ENCODE assay signal across 8 mouse cellular contexts in the genomic region with DNA sequence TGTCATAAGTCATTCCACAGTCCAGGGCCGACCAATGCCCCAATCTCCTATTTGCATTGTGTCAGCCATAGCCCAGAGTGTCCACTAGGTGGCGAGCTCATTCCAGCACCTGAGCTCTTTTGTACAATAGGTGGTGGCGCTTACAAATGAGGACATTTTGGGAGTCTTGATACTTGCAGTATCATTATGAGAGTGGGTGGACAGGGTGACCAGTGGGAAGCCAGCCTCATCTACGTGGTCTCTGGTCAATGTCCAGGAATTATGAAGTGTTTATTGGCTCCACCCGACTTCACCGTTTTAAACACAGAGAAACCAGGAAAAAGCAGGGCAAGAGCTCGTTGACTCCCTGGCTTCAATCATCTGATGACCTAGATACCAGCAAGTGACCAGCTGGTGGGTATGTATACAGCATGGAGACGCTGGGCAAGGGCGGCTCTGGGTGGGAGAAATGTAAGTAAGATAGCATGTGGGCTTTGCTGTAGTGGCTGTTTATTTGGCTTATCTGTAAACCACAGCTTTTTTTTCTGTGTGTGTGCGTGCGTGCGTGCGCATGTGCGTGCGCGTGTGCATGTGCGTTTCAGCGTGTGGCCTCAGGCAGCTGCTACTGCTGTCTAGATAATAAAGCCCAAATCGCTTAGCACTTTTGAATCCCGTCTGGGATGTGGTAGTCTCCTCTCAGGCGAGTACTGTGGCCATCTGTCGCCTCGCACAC. TPM values are rescaled to one million over a fixed set of nuclear protein-coding genes. Genes with fewer than 3 reads are reported as not detected.
DNase-seq lines count a peak whose midpoint lies in the region; ATAC-seq and TF ChIP-seq lines count a peak whose summit lies in the region.

A gene (plus strand): TSS at position 137 of the 712 bp plus-strand sequence.

- DNase-seq in embryo, embryonic 10.5 days (ENCODE audit: low spot score), result peak; percentile 78
- DNase-seq in kidney, postnatal 14 days, result peak; percentile 68
- DNase-seq in lung, embryonic 14.5 days, result peak; percentile 82
- no peak for DNase-seq in ovary, postnatal 10 days (ENCODE audit: low spot score)

- no peaks in the 10 kb centered on the region for H3K4me1 ChIP-seq in heart, embryonic 12.5 days (replicated peaks)
- no peaks in the 10 kb centered on the region for H3K4me1 ChIP-seq in lung, embryonic 14.5 days (ENCODE audit: insufficient read depth)

- H3K9ac ChIP-seq in heart, embryonic 12.5 days, result no peak within 1 kb of the TSS
- H3K9ac ChIP-seq in lung, embryonic 14.5 days, result no peak within 1 kb of the TSS

- no peak within 1 kb of the TSS for H3K27ac ChIP-seq in heart, embryonic 12.5 days (ENCODE audit: poor library complexity, severe bottlenecking)
- no peak within 1 kb of the TSS for H3K27ac ChIP-seq in lung, embryonic 14.5 days (ENCODE audit: low read depth)

- ATAC-seq in CD4-positive, CD25-positive, alpha-beta regulatory T cell, adult 4 months, result peak; percentile 71
- ATAC-seq in activated CD4-positive, CD25-positive, alpha-beta regulatory T cell, adult 4 months, result peak; percentile 59
- ATAC-seq in heart, embryonic 12.5 days (ENCODE audit: insufficient number of reproducible peaks, low FRiP score), result peak; percentile 53
- peak; percentile 69 for ATAC-seq in lung, embryonic 14.5 days (ENCODE audit: insufficient read depth)
- peak; percentile 55; the same call in 1 of the 2 replicates for ATAC-seq in neutrophil, adult 5-6 weeks (ENCODE audit: extremely low read depth, insufficient number of reproducible peaks, low FRiP score, poor library complexity, severe bottlenecking)

- H3K4me3 ChIP-seq in heart, embryonic 12.5 days, result no peak within 1 kb of the TSS
- no peak within 1 kb of the TSS for H3K4me3 ChIP-seq in lung, embryonic 14.5 days (ENCODE audit: low read depth, low read length)

- no peaks in the 10 kb centered on the region for H3K9me3 ChIP-seq in heart, embryonic 12.5 days (replicated peaks)
- H3K9me3 ChIP-seq in lung, embryonic 14.5 days (ENCODE audit: low read depth, low read length), result no peaks in the 10 kb centered on the region

- H3K4me2 ChIP-seq in heart, embryonic 12.5 days, result no peak within 1 kb of the TSS
- H3K4me2 ChIP-seq in lung, embryonic 14.5 days, result no peak within 1 kb of the TSS

- peak; percentile 93 for TF ChIP-seq CTCF in lung, embryonic 14.5 days (IDR thresholded peaks at IDR 0.05; ENCODE audit: low read depth)

- no peaks in the 10 kb centered on the region for H3K27me3 ChIP-seq in heart, embryonic 12.5 days (replicated peaks)
- H3K27me3 ChIP-seq in lung, embryonic 14.5 days (ENCODE audit: insufficient read depth, low read length), result no peaks in the 10 kb centered on the region

- 60% methylated on average over 23 of the region's 23 CpGs for WGBS in heart, embryonic 12.5 days
- WGBS in lung, embryonic 14.5 days, result 56% methylated on average over 23 of the region's 23 CpGs

- no peaks in the 10 kb centered on the region for H3K36me3 ChIP-seq in heart, embryonic 12.5 days
- H3K36me3 ChIP-seq in lung, embryonic 14.5 days (ENCODE audit: insufficient read depth), result no peaks in the 10 kb centered on the region

RNA-seq across cellular contexts. Expression of the gene that starts here (rescaled TPM):
- polyA plus RNA-seq in CD4-positive, CD25-positive, alpha-beta regulatory T cell, adult 4 months (2017; shearing (Covaris generic)), result 1 to 10 TPM in 1 of 2 experiments, under 1 TPM in 1; 0.13 to 1.4 TPM
- 1 to 10 TPM in 1 of 2 experiments, not detected in 1; 1.1 TPM for polyA plus RNA-seq in activated CD4-positive, CD25-positive, alpha-beta regulatory T cell, adult 4 months (2017; shearing (Covaris generic))
- polyA plus RNA-seq in heart, embryonic 12.5 days (2016; fragmentation: Nextera tagmentation; extraction: Ambion mirVana), result 0.06 and 0.14 TPM in 2 replicates
- 0.11 and 0.18 TPM in 2 replicates for polyA plus RNA-seq in lung, embryonic 14.5 days (2014; fragmentation: Nextera tagmentation; extraction: Ambion mirVana)
- 0.35 and 0.74 TPM in 2 replicates for total RNA-seq in neutrophil, adult 5-6 weeks (2017)

Comparison
In these comparisons a context has a peak if more than half of its experiments do, and no peak if none do; other contexts are left out.
1. Peak in ATAC-seq in heart, embryonic 12.5 days; RNA of the gene not detected or under 1 TPM.
2. Peak in DNase-seq and ATAC-seq in lung, embryonic 14.5 days; RNA of the gene not detected or under 1 TPM.
3. Peak in ATAC-seq in neutrophil, adult 5-6 weeks; RNA of the gene not detected or under 1 TPM.